Mouse (Mus musculus) T-cell, adult 2 months (primary cell): ENCODE measurements around the gene Tsen2.

Experiments used
- DNase-seq: peaks from one replicate; pipeline ENCODE4 v3.0.0; 2022; ENCODE audit warnings: low spot score

Gene Tsen2

DNA sequence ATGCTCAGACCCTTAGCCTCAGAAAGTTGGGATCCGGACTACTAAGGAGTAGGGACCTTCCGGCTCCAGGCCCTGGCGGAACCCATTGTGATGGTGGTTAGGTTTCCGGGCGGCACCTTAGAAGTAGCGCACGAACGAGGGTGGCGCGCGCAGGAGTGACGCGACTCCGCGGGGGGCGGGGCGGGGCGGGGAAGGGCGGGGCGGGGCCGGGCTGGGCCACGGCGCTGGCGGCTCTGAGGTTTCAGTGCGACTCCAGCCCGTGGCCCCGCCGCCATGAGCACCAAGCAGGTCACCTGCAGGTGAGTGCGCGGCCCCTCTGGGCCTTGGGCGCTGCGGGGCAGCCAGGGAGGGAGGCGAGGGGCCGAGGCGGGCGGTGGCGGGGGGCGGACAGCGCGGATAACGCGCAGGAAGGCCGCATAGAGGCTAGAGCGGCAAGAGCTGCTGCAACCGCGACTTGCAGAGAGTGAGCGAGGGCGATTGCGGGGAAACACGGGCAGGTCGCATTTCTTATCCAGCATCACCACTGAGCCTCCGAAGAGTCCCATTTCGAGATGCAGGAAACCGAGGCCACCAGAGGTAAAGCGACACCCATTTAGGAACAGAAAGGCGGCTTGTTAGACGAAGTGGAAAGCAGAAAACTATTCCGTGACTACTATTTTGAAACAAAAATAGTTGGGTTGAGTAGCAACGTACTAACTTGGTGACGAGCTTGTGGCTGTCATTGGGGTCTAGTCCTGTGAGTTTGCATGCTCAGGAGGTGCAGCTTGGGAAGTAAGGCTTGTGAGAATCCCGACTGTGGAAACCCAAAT lies 57.5 kb downstream of the Tsen2 start, which contains the start of gene Mkrn2:
Gene Mkrn2 (plus strand): TSS at position 188 of the 809 bp plus-strand sequence.
- DNase-seq = peak; percentile 80

GRCm38 (mm10) chr6:115606461-115606860 lies 62.0 kb downstream of the Tsen2 start:
- no peak for DNase-seq

GRCm38 (mm10) chr6:115607429-115607828 lies 63.0 kb downstream of the Tsen2 start:
- no peak for DNase-seq

- peak; percentile 29 for DNase-seq
Observed at GRCm38 (mm10) chr6:115609121-115609520, 64.7 kb downstream of the Tsen2 start.

DNA sequence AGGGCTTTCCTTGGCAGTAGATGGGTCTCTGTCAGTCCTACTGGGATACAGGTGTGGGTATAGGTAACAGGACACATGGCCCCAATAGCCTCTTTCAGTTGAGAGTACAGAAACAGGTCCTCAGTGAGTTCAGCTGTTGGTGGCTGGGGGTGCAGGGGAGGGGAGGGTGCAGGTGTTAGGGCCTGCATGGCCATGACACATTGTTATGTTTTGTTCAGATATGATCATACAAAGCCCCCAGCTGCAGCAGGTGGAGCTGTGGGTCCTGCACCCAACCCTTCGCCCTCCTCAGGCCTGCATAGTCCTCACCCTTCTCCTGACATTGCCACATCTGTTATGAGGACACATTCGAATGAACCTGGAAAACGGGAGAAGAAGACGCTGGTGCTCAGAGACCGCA lies 65.8 kb downstream of the Tsen2 start:
- no peak for DNase-seq

GRCm38 (mm10) chr6:115613793-115614192 lies 69.3 kb downstream of the Tsen2 start:
- DNase-seq = no peak

DNA sequence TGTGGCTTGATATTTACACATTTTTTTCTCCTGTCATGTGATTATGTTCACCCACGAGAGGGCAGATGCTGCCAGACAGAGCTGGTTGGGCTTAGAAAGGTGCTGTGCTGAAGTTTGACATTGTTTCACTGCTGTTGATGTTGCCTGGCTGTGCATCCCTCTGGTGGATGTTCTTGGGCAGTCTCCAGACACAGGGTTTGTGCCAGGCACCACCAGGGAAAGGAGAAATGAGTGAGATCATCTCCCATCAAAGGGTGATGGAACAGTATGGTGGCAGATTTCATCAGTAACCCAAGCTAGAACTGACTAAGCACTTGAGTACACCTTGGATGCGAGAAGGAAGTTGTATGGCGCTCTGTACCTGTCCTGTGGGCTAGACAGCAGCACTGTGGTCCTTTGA lies 71.5 kb downstream of the Tsen2 start:
- DNase-seq = no peak

GRCm38 (mm10) chr6:115619818-115620217 lies 75.4 kb downstream of the Tsen2 start:
- peak; percentile 36 for DNase-seq

DNA sequence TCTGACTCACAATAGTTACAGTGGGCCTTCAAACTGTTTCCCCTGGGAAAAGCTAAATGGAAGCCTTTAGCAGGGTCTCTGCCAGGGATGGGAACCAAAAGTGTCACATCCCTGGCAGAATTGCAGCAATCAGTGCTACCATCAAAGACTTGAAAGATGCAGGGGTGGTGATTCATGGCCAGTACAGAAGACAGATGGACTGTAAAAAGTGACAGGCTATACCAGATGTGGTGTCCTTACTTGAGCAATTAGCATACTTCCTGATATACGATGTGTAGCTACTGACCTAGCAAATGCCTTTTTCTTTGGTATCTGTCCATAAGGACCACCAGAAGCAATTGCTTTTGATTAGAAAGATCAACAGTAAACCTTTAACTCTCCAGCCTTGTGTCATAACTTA lies 76.5 kb downstream of the Tsen2 start:
- DNase-seq = no peak

DNA sequence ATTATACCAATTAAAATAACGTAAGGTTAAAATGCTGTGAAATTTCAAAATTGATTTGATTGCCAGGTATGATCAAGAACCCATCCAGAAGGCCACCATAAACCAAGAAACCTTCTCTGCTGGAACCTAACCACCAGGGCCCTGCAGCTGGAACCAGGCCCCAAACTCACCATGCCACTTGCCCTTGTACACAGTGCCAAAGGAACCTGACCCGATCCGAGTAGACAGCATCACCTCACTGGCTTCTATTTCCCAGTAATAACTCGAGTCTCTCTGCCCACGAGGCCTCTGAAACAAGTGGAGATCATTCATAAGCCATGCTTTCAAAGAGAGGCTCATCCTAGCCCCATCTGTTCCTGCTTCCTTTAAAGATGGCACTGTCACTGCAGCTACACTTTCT lies 81.7 kb downstream of the Tsen2 start:
- DNase-seq = no peak
